Mouse (Mus musculus) hindbrain, postnatal 0 days (tissue): ENCODE results near the gene Nol4l. TPM values are rescaled to one million over a fixed set of nuclear protein-coding genes. Genes with fewer than 3 reads are reported as not detected.

Experiments used
- ATAC-seq: fragments of 200-750 bp; cut with Nextera tagmentation; 2 replicates; pipeline ENCODE4 v1.8.0; 2017; ENCODE audit warnings: mild to moderate bottlenecking, moderate TSS enrichment, moderate library complexity
- DNase-seq: peaks from one replicate; pipeline ENCODE4 v3.0.0-alpha.2; 2015; ENCODE audit warnings: low spot score
- H3K27ac ChIP-seq: fragments of 300-500 bp; sonication (generic); 2 replicates; pipeline ENCODE4 v1.5.1; 2014; ENCODE audit warnings: mild to moderate bottlenecking
- H3K27me3 ChIP-seq: fragments of 300-500 bp; sonication (generic); 2 replicates; pipeline ENCODE4 v1.6.1; 2014; ENCODE audit warnings: low read length, mixed read lengths; ENCODE audit not compliant: insufficient read depth
- H3K36me3 ChIP-seq: fragments of 300-500 bp; sonication (generic); 2 replicates; pipeline ENCODE4 v1.6.1; 2014; ENCODE audit warnings: low read length, mixed read lengths; ENCODE audit not compliant: insufficient read depth
- H3K4me1 ChIP-seq: fragments of 300-500 bp; sonication (generic); 2 replicates; pipeline ENCODE4 v1.6.1; 2014; ENCODE audit warnings: antibody characterized with exemption, low read length, mixed read lengths; ENCODE audit not compliant: insufficient read depth
- H3K4me2 ChIP-seq: fragments of 300-500 bp; sonication (generic); 2 replicates; pipeline ENCODE4 v1.6.1; 2014; ENCODE audit warnings: low read depth, mild to moderate bottlenecking, low read length, moderate library complexity, mixed read lengths
- H3K4me3 ChIP-seq: fragments of 300-500 bp; sonication (generic); 2 replicates; pipeline ENCODE4 v1.5.1; 2014; ENCODE audit warnings: low read length
- H3K9ac ChIP-seq: fragments of 300-500 bp; sonication (generic); replicated peaks from 2 replicates; pipeline ENCODE4 v1.6.1; 2014; ENCODE audit warnings: mild to moderate bottlenecking, low read length, moderate library complexity, mixed read lengths
- H3K9me3 ChIP-seq: fragments of 300-500 bp; sonication (generic); 2 replicates; pipeline ENCODE4 v1.6.1; 2016; ENCODE audit warnings: low read length, mixed read lengths
- CTCF ChIP-seq: IDR thresholded peaks from 2 replicates; pipeline ENCODE4 v1.5.1; 2016; ENCODE audit warnings: antibody characterized with exemption, control low read depth, low read depth
- WGBS: fragments of 180-500 bp; shearing (Covaris S2); extraction: QIAGEN DNeasy Blood & Tissue Kit; methylation state at CpG from one replicate; pipeline ENCODE4 v1.1.7; 2014; 5-methylcytosine and 5-hydroxymethylcytosine counted together
- polyA plus RNA-seq: library from polyadenylated mRNA; unstranded; fragments of >200 nt; fragmentation: Nextera tagmentation; extraction: Ambion mirVana; gene quantifications from 2 replicates; pipeline ENCODE4 v1.2.1, GENCODE M21; 2015
- total RNA-seq: library from RNA; depleted of rRNA; stranded (reverse); fragments of >200 nt; gene quantifications from 2 replicates; pipeline ENCODE4 v1.2.3, GENCODE M21; 2014

Nol4l gene
- total and polyA plus RNA-seq, 2 experiments from 2014 or later, result 24.2 to 80.8 TPM

GRCm38 (mm10) chr2:153425124-153425844 is 104.5 kb downstream of the Nol4l start:
- no peak for TF ChIP-seq CTCF
- ATAC-seq (no peak), DNase-seq (no peak)
- Histone ChIP-seq H3K36me3 (peaks cover 5% of the 10 kb centered on the region; the same call in 1 of the 2 replicates), H3K4me3 (no peak overlapping the region), H3K9me3 (no peaks in the 10 kb centered on the region), H3K27me3 (no peaks in the 10 kb centered on the region), H3K4me1 (peaks cover 18% of the 10 kb centered on the region), H3K27ac (peak overlapping the region; percentile 69), H3K9ac (no peak overlapping the region), H3K4me2 (no peak overlapping the region)
- WGBS, result 85% methylated on average over 4 of the region's 4 CpGs

GRCm38 (mm10) chr2:153424557-153424956 is 105.2 kb downstream of the Nol4l start:
- Histone ChIP-seq H3K9ac (no peak overlapping the region), H3K4me1 (peaks cover 18% of the 10 kb centered on the region)
- WGBS, result 73% methylated on average over 8 of the region's 8 CpGs

DNA sequence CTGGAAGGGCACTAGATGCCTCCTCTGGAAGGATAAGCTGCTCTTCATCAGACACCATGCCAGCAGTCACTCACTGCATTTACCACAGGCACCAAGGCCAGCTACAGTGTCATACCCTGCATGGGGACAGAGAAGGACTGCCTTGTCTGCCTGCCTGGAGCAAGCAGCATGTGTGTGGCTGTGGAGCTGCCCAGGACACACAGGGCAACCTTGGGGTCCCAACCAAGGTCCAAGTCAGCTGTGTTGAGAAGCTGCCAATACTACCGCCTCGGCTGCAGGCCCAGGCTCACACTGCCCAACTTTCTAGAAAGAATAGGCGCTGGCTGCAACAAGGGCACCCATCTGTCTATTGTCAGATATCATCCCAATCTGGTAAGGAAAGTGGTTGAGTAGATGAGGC is 106.7 kb downstream of the Nol4l start:
- Histone ChIP-seq H3K9ac (no peak overlapping the region), H3K9me3 (no peaks in the 10 kb centered on the region), H3K4me2 (no peak overlapping the region), H3K4me1 (peaks cover 10% of the 10 kb centered on the region), H3K27me3 (no peaks in the 10 kb centered on the region), H3K4me3 (no peak overlapping the region), H3K36me3 (peaks cover 16% of the 10 kb centered on the region; the same call in 1 of the 2 replicates), H3K27ac (peak overlapping the region; percentile 37; the same call in 1 of the 2 replicates)
- DNase-seq (peak; percentile 53), ATAC-seq (0 out of 2 replicates have a peak, but pooled peaks have one; percentile 10)
- WGBS, result 49% methylated on average over 3 of the region's 3 CpGs
- TF ChIP-seq CTCF, result no peak

More at GRCm38 (mm10) chr2:153424557-153424956, 105.2 kb downstream of the Nol4l start:
- Histone ChIP-seq H3K36me3 (peaks cover 11% of the 10 kb centered on the region; the same call in 1 of the 2 replicates), H3K27me3 (no peaks in the 10 kb centered on the region), H3K4me3 (no peak overlapping the region), H3K9me3 (no peaks in the 10 kb centered on the region), H3K27ac (no peak overlapping the region), H3K4me2 (no peak overlapping the region)
- ATAC-seq, result no peak
- TF ChIP-seq CTCF, result no peak
- no peak for DNase-seq

DNA sequence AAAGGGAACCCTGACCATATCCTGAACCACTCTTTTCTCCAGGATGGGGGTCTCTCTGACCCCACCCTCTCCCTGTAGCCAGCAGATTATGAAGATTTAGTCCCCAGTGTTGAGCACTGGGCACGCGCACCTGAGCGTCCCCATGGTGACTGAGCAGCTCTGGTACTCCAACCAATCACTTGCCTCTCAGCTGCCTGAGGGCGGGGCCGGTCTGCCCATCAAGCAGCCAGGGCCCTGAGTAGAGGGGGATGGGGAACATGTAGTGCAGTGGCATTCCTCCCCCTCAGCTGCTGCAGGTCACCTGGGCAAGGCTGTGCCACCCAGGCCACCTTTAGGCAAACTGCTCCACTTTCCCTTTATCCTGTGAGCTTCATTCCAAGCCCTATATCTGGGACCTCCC is 107.7 kb downstream of the Nol4l start:
- Histone ChIP-seq H3K9ac (no peak overlapping the region), H3K27ac (0 out of 2 replicates have a peak overlapping the region, but pooled peaks have one; percentile 37), H3K4me1 (peaks cover 10% of the 10 kb centered on the region), H3K36me3 (peaks cover 27% of the 10 kb centered on the region; the same call in 1 of the 2 replicates), H3K27me3 (no peaks in the 10 kb centered on the region), H3K4me3 (no peak overlapping the region), H3K4me2 (no peak overlapping the region), H3K9me3 (no peaks in the 10 kb centered on the region)
- TF ChIP-seq CTCF, result no peak
- 18% methylated on average over 5 of the region's 5 CpGs for WGBS
- ATAC-seq (peak; percentile 61), DNase-seq (peak; percentile 61)

GRCm38 (mm10) chr2:153421233-153421632 is 108.5 kb downstream of the Nol4l start:
- DNase-seq (peak; percentile 58), ATAC-seq (no peak)
- Histone ChIP-seq H3K4me2 (no peak overlapping the region), H3K36me3 (peaks cover 32% of the 10 kb centered on the region; the same call in 1 of the 2 replicates), H3K27ac (no peak overlapping the region), H3K4me3 (no peak overlapping the region), H3K9ac (no peak overlapping the region), H3K27me3 (no peaks in the 10 kb centered on the region), H3K9me3 (no peaks in the 10 kb centered on the region), H3K4me1 (peaks cover 10% of the 10 kb centered on the region)
- TF ChIP-seq CTCF, result peak; percentile 60

DNA sequence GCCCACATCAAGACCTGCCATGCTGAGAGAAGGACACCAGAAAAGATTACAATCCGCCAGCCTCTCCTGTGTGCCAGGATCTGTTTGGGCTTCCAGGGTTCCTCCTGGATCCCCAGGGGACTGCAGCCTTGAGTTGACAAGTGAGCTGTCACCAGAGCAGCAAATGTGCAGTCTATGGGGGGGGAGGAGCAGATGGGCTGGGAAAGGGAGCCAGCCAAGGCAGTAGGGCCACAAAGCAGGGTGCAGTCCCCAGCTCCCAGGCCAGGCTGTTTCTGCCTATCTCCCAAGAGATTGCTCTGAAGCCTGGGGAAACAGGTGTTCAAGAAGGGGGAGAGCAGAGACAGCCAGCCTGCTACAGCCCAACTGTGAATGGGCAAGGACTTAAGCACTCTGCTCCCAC is 111.4 kb downstream of the Nol4l start:
- peaks cover 10% of the 10 kb centered on the region for H3K4me1 ChIP-seq
- TF ChIP-seq CTCF, result no peak
- no peaks in the 10 kb centered on the region for H3K9me3 ChIP-seq
- no peak overlapping the region for H3K4me3 ChIP-seq
- 62% methylated on average over 1 of the region's 1 CpGs for WGBS
- DNase-seq (no peak), ATAC-seq (no peak)
- no peak overlapping the region for H3K27ac ChIP-seq
- H3K9ac ChIP-seq, result no peak overlapping the region
- no peaks in the 10 kb centered on the region for H3K27me3 ChIP-seq
- peaks cover 59% of the 10 kb centered on the region for H3K36me3 ChIP-seq
- H3K4me2 ChIP-seq, result no peak overlapping the region

DNA sequence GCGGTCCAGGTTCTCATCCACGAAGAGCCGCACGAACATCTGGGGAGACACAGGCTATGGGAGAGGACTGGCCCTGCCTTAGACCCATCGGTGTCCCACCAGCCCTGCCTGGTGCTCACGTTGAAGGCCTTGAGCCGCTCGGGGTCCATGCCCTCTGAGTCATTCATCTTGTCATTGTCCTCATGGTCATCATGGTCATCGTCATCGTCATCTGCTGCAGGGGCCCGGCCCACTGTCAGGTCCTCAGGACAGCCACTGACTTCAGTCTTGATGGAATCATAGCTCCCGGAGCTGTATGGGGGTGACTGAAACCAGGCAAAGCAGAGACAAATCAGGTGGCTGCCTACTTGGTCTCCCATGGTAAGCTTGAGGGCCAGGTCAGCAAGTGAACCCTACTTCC is 111.9 kb downstream of the Nol4l start:
- Histone ChIP-seq H3K4me1 (peaks cover 7% of the 10 kb centered on the region), H3K27me3 (no peaks in the 10 kb centered on the region), H3K9me3 (no peaks in the 10 kb centered on the region), H3K4me2 (no peak overlapping the region), H3K27ac (no peak overlapping the region), H3K9ac (no peak overlapping the region), H3K36me3 (peaks cover 63% of the 10 kb centered on the region), H3K4me3 (no peak overlapping the region)
- TF ChIP-seq CTCF, result no peak
- ATAC-seq (no peak), DNase-seq (no peak)
- 96% methylated on average over 12 of the region's 12 CpGs for WGBS
